Mouse (Mus musculus) layer of hippocampus, adult 9-10 months (tissue): ENCODE data around the gene Wfdc8.
A peak's percentile ranks its signal among the peaks of the same experiment; 100 is the strongest.
"Not testable (repeated sequence)": the region's sequence is repeated elsewhere in the genome, so short reads cannot be mapped to it uniquely, and the experiment has no call there.

Experiments
- DNase-seq: peaks from one replicate; pipeline ENCODE4 v3.0.0; 2022; ENCODE audit warnings: low spot score

The Wfdc8 gene

GRCm38 (mm10) chr2:164613471-164613870 is at the start of gene Wfdc8, which contains the start of gene Wfdc6b:
TSS of gene Wfdc8 (minus strand) at chr2:164613626.
TSS of gene Wfdc6b (plus strand) at chr2:164613522.
- DNase-seq, result not testable (repeated sequence)

GRCm38 (mm10) chr2:164656483-164656882 is 43.1 kb upstream of the Wfdc8 start, which contains the start of gene Wfdc9:
TSS of gene Wfdc9 (minus strand) at chr2:164656583.
- no peak for DNase-seq

GRCm38 (mm10) chr2:164655858-164656257 is 42.4 kb upstream of the Wfdc8 start, which contains the start of gene Wfdc10:
TSS of gene Wfdc10 (plus strand) at chr2:164656046.
- DNase-seq, result no peak

- no peak for DNase-seq
These were observed 28.7 kb upstream of the Wfdc8 start for GRCm38 (mm10) chr2:164641881-164642673.

- no peak for DNase-seq
These were observed 27.7 kb upstream of the Wfdc8 start for GRCm38 (mm10) chr2:164641129-164641528.

GRCm38 (mm10) chr2:164638696-164639095 is 25.3 kb upstream of the Wfdc8 start, which contains the start of gene Wfdc16:
TSS of gene Wfdc16 (minus strand) at chr2:164638796.
- DNase-seq, result no peak

- DNase-seq, result no peak
These were observed 21.8 kb upstream of the Wfdc8 start for GRCm38 (mm10) chr2:164635266-164635665.

GRCm38 (mm10) chr2:164621775-164622174 is 8.3 kb upstream of the Wfdc8 start:
- no peak for DNase-seq

GRCm38 (mm10) chr2:164619050-164619449 is 5.6 kb upstream of the Wfdc8 start:
- DNase-seq, result no peak

- DNase-seq, result no peak
These were observed 2.0 kb upstream of the Wfdc8 start for GRCm38 (mm10) chr2:164615386-164615785.

GRCm38 (mm10) chr2:164608781-164609180 is 4.6 kb downstream of the Wfdc8 start:
- DNase-seq, result no peak

- no peak for DNase-seq
These were observed 9.0 kb downstream of the Wfdc8 start for GRCm38 (mm10) chr2:164604411-164604810.

- no peak for DNase-seq
These were observed 9.9 kb downstream of the Wfdc8 start for GRCm38 (mm10) chr2:164603482-164603881.

- DNase-seq, result no peak
These were observed 13.2 kb downstream of the Wfdc8 start for GRCm38 (mm10) chr2:164600179-164600578.

GRCm38 (mm10) chr2:164593494-164593893 is 19.9 kb downstream of the Wfdc8 start, which contains the start of gene Eppin:
TSS of gene Eppin (minus strand) at chr2:164593594.
- no peak for DNase-seq

- peak; percentile 8 for DNase-seq
These were observed 21.4 kb downstream of the Wfdc8 start for GRCm38 (mm10) chr2:164592014-164592413.

- DNase-seq, result not testable (repeated sequence)
These were observed 28.3 kb downstream of the Wfdc8 start, which contains the start of gene Wfdc6a for GRCm38 (mm10) chr2:164585025-164585725. TSS of gene Wfdc6a (minus strand) at chr2:164585447.

- DNase-seq, result not testable (repeated sequence)
These were observed 40.1 kb downstream of the Wfdc8 start, which contains the start of gene Spint3 for GRCm38 (mm10) chr2:164573359-164573758. TSS of gene Spint3 (minus strand) at chr2:164573459.

GRCm38 (mm10) chr2:164567460-164567859 is 46.0 kb downstream of the Wfdc8 start:
- DNase-seq, result no peak

GRCm38 (mm10) chr2:164566997-164567396 is 46.4 kb downstream of the Wfdc8 start:
- DNase-seq, result no peak

- no peak for DNase-seq
These were observed 49.1 kb downstream of the Wfdc8 start for GRCm38 (mm10) chr2:164564346-164564745.

GRCm38 (mm10) chr2:164563339-164564038 is 49.9 kb downstream of the Wfdc8 start:
- DNase-seq, result no peak
